Mouse (Mus musculus) induced T-regulatory cell, adult 2 months (primary cell): ENCODE results near the gene Abhd17a.

Experiments used
- DNase-seq: peaks from one replicate; pipeline ENCODE4 v3.0.0-alpha.2; 2012; ENCODE audit warnings: low read depth

Abhd17a gene

DNA sequence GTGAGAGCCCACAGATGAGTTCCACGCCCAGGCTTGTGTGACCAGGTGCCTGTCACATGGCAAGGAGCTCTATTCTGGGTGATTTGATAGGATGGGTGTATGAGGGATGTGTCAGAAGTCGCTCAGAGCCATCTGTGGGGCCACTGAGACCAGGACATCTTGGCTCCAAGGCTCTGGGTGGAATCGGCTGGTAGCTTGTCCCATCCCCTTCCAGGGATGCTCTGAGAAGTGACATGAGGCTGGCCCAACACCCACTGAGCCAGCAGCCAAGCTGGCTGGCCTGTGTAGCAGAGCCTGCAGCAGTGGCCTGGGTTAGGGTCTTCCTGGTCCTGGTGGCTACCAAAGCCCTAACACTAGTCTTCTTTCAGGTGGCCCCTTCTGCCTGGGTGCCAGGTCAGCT lies 18.3 kb upstream of the Abhd17a start:
- DNase-seq = no peak

GRCm38 (mm10) chr10:80606737-80607350 lies 16.7 kb upstream of the Abhd17a start:
- no peak for DNase-seq

- DNase-seq = peak; percentile 83
Observed at GRCm38 (mm10) chr10:80606306-80606705, 16.2 kb upstream of the Abhd17a start.

DNA sequence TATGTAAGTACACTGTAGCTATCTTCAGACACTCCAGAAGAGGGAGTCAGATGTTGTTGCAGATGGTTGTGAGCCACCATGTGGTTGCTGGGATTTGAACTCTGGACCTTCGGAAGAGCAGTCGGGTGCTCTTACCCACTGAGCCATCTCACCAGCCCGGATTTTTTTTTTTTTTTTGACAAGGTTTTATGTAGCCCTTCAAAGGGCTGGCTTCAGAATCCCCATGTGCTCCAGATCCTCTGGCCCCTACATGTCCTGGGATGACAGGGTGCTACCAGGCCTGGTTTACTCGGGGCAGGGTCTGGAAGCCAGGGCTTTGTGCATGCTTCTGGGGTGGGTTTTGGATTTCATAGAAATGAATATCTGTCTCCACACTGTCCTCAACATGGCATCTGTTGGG lies 15.6 kb upstream of the Abhd17a start, which contains the start of gene Gm49322:
Gm49322 (plus strand) TSS at position 301 of the 400 bp plus-strand sequence.
- peak; percentile 9 for DNase-seq

GRCm38 (mm10) chr10:80604988-80605387 lies 14.8 kb upstream of the Abhd17a start:
- peak; percentile 32 for DNase-seq

- DNase-seq = peak; percentile 62
Observed at GRCm38 (mm10) chr10:80604001-80604509, 13.9 kb upstream of the Abhd17a start.

GRCm38 (mm10) chr10:80603364-80603763 lies 13.2 kb upstream of the Abhd17a start:
- DNase-seq = no peak

GRCm38 (mm10) chr10:80602698-80603325 lies 12.7 kb upstream of the Abhd17a start, which contains the start of the genes Scamp4 and Adat3:
Gene Scamp4 (plus strand): TSS chr10:80602872.
Gene Adat3 (plus strand): TSS chr10:80602880.
- DNase-seq = peak; percentile 97

DNA sequence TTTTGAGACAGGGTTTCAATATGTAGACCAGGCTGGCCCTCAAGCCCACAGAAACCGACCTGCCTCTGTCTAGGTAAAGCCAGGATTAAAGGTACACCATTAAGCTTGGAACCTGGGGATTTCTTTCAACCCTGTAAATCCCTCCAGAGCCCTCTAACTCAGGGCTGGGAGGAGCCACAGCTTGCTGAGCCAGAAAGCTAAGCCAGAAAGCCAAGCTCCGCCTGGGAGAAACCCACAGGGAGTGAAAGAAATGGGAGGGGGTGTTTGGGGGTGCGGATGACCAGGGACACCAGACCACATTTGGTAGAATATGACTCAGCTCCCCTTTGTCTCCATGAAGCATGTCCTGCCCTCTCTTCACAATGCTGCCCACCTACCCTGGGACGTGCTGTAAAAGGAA lies 6.2 kb upstream of the Abhd17a start:
- no peak for DNase-seq

DNA sequence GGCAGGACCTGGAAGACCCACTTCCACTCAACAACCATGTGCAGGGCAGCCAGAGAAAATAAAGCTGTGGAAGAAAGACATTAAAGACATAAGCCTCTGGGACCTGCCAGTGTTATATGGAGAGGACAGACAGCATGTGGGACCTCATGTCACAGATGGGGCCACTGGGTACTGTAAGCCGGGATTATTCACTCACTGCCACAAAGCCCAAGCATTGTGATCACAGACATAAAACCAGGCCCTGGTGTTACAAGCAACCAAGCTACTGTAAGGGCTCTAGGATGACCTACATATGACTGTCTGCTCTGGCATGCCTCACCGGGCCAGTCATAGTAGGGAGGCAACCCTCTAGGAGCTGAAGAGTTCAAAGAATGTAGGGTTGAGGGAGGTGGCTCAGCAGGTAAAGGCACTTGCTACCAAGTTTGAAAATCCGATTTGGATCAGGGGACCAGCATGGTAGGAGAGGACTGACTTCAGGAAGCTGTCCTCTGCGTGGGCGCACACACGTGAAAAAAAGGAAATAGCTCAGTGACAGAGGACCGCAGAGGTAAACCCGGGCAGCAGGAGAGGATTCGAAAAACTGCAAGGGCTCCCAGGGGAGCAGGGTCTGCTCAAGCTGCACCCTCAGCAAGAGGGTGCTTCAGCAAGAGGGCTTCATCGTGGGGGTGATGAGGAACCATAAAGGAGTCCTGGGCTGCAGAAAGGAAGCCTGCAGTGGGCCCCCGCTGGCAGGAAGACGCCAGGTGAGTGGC lies 838 bp downstream of the Abhd17a start:
- DNase-seq = peak; percentile 75

- DNase-seq = no peak
Observed at GRCm38 (mm10) chr10:80587305-80587657, 2.9 kb downstream of the Abhd17a start.

DNA sequence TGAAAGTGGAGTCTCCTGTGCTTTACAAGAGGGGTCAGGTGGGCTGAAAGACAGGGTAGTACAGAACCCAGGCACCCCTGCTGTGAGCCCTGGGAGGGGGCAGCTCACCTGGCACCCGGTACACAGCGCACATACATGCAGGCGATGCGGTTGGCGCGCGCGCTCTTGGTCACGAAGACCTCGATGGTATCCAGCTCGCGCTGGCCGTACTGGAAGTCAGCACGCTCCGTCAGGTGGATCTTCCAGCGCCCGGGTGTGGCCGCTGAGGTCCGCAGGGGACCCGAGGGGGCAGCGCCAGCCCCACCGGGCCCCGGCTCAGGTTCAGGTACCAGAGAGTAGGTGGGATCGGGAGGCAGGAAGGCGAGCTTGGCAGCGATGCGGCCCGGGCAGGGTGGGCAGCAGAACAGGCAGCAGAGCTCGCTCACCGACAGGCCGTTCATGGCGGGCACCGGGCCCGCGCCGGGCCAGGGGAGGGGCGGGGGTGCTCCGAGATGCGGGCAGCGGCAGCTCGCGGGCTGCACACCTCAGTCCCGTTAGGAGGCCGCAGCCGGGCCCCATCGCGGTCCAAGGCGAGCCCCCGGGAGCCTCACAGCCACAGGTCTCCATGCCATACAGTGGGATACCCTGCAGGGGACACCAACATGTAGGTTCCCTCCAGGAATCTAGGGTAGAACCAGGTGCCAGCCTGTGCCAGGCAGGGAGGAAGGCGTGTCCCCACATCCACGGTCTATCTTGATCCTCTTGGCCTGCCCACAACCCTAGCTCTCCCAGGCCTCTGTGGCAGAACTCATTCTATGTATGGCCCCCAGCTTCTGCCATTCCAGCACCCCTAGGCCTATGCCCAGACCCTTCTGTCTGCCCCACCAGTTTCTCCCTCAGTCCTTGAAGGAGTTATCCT lies 3.5 kb downstream of the Abhd17a start:
- no peak for DNase-seq

DNA sequence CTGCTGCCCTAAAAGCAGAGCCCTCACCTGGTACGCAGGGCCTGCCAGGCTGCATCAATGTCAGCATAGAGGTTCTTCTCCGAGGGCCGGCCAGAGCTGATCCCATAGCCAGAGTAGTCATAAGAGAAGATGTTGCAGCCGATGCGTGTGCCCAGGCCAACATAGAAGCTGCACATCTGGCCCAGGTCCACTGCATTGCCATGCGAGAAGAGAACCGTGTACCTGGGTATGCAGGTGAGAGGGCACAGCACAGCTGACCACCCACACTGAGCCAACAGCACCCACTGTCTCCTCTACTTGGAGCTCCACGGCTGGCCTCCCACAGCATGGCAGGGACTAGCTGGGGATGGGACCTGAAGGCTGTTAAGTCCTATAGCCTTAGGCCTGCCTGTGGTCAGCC lies 4.6 kb downstream of the Abhd17a start:
- no peak for DNase-seq

GRCm38 (mm10) chr10:80584642-80585552 lies 5.2 kb downstream of the Abhd17a start:
- no peak for DNase-seq

- DNase-seq = no peak
Observed at GRCm38 (mm10) chr10:80584045-80584488, 6.1 kb downstream of the Abhd17a start.

GRCm38 (mm10) chr10:80583047-80583446 lies 7.1 kb downstream of the Abhd17a start:
- DNase-seq = no peak

DNA sequence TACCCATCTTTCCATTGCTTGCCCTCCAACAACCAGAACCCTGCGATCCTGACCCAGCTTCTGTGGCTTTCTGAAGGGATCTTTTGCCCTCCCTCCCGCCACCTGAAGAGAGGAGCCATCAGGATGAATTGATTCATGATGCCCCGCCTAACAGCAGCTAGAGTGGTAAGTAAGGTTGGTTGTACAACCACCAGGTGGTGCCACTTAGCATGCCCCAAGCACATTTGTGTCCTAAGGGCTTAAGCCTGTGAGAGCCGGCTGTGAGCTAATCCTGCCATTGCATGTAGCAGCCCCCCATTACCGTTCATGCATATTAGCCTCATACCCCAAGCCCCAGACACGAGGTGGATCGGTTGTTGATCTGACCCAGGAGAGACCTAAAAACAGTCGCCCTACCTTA lies 11.2 kb downstream of the Abhd17a start:
- DNase-seq = peak; percentile 94

DNA sequence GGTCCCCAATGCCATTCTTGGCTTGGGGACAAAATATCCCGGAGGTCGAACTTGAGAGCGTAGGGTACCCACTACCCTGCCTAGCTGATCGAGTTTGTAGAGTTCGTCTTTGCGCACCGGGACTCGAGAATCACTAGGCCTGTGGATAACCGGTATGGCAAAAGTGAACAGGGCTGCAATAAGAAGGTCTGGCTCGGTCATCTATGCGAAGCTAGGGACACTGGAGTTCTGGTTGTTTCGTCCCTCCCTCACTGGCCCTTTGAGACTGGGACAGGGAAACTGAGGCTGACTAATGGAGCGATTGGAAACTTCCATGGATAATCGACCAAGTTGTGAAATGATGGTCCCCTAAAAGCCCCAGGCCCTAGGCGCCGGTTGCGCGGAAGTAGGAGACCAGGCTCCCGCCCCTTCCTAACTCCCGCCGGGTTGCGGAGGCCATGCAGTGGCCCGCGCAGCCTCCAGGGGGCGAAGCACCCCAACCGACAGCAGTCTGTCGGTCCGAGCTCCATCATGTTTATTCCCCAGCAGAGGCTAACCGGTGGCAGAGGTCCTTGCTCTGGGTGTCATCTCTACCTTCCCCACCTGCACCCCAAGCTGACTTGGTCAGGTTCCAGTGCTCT lies 11.9 kb downstream of the Abhd17a start:
- DNase-seq = peak; percentile 94

DNA sequence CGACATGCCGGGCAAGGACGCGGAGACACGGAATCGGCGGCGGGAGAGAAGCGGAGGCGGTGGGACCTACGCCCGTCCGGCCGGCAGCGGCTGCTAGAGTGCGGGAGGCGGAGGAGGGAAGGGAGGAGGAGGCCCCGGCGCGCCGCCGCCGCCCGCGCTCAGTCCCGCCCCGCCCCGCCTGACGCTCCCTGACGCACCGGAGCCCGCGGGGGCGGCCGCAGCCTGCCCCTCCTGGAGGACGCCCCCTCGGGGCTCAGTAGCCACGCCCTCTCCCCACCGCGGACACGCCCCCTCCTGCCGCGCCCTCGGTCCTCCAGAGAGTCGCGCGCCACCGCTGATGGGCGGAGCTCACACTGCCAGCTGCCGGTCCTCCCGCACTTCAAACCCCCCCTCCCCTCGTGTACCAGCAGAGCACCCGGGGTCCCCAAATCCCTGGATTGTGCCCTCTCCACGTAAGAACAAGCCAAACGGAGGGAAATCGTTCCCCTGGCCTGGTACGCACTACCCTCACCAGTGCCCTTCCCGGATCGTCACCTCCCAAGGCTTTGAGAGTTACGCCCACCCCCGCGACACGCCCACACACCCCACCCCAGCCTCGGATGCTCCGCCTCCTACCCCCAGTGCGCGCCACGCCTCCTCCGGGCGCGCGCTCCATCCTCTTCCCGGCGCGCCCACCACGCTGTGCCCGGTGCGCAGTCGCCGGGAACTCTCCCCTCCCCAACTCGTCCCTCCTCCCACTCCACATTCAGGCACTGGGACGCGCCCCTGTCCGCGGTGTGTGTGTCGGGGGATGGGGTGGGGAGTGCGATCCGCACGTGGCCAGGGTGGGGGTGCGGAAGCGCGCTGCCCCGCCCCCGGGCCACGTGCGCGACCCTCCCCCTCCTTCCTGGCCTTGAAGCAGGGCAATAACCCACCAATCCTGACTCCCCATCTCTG lies 12.7 kb downstream of the Abhd17a start, which contains the start of gene Klf16:
Klf16 (minus strand) TSS at position 127 of the 936 bp plus-strand sequence.
- DNase-seq = peak; percentile 99
